Mouse (Mus musculus) embryonic fibroblast, embryonic 13.5 days (primary cell): ENCODE measurements at regions not wholly inside any gene's neighbourhood (a gene's known extent, or its start where the extent isn't known, plus 50 kb on each side); places are given as distances from the start of the nearest gene placed in this dataset.

ENCODE experiments used
- CTCF ChIP-seq: IDR thresholded peaks from 2 replicates; pipeline ENCODE4 v1.5.1; 2011; ENCODE audit warnings: mild to moderate bottlenecking, control low read depth, low read length, moderate library complexity, borderline replicate concordance; ENCODE audit not compliant: insufficient read depth
- POLR2A ChIP-seq: IDR thresholded peaks from 2 replicates; pipeline ENCODE4 v1.6.1; 2011; ENCODE audit warnings: low read depth, mild to moderate bottlenecking, control low read depth, low read length, moderate library complexity

DNA sequence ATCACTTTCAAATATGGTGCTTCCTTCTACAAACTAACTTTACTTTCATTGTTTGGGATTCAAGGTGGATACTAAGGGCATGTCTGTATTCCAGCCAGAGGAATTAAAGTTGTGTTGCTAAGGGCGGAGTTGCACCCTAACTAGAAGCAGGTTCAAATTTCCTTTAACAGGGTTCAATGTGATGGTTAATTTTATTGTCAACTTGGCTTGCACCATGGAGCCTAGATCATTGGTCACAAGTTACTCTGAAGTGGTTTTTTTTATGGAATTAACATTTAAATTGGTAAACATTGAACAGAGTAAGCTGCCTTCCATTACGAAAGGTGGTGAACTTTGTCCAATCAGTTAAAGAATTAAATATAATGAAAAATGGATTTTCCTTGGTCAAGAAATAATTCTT lies 86.7 kb upstream of the Plxnc1 start:
- TF ChIP-seq POLR2A (no peak), CTCF (no peak)
